Mouse (Mus musculus): ENCODE measurements at regions not wholly inside any gene's neighbourhood (a gene's known extent, or its start where the extent isn't known, plus 50 kb on each side); places are given as distances from the start of the nearest gene placed in this dataset.

GRCm38 (mm10) chr4:68536254-68536653, 417.9 kb downstream of the Brinp1 start:
- Histone ChIP-seq H3K27me3 (replicated peaks) (no peaks in the 10 kb centered on the region), H3K4me3 (replicated peaks) (no peak overlapping the region), H3K4me1 (replicated peaks) (no peaks in the 10 kb centered on the region), H3K36me3 (no peaks in the 10 kb centered on the region), H3K9me3 (no peaks in the 10 kb centered on the region), H3K27ac (no peak overlapping the region), H3K4me2 (replicated peaks) (no peak overlapping the region), H3K9ac (no peak overlapping the region)
- no peak for ATAC-seq
- 62% methylated on average over 3 of the region's 3 CpGs for WGBS

GRCm38 (mm10) chr4:68535815-68536214, 418.4 kb downstream of the Brinp1 start:
- no peak overlapping the region for H3K27ac ChIP-seq
- no peak overlapping the region for H3K4me2 ChIP-seq (replicated peaks)
- H3K27me3 ChIP-seq (replicated peaks): no peaks in the 10 kb centered on the region
- H3K4me3 ChIP-seq (replicated peaks): no peak overlapping the region
- ATAC-seq: no peak
- WGBS: 69% methylated on average over 1 of the region's 1 CpGs
- no peaks in the 10 kb centered on the region for H3K36me3 ChIP-seq
- H3K9me3 ChIP-seq: no peaks in the 10 kb centered on the region
- H3K4me1 ChIP-seq (replicated peaks): no peaks in the 10 kb centered on the region
- no peak overlapping the region for H3K9ac ChIP-seq

GRCm38 (mm10) chr4:68532056-68532455, 422.1 kb downstream of the Brinp1 start:
- H3K27me3 ChIP-seq (replicated peaks): no peaks in the 10 kb centered on the region
- H3K27ac ChIP-seq: no peak overlapping the region
- H3K4me2 ChIP-seq (replicated peaks): no peak overlapping the region
- H3K9ac ChIP-seq: no peak overlapping the region
- H3K4me1 ChIP-seq (replicated peaks): no peaks in the 10 kb centered on the region
- 49% methylated on average over 3 of the region's 3 CpGs for WGBS
- ATAC-seq: no peak
- no peaks in the 10 kb centered on the region for H3K36me3 ChIP-seq
- H3K9me3 ChIP-seq: no peaks in the 10 kb centered on the region
- H3K4me3 ChIP-seq (replicated peaks): no peak overlapping the region

GRCm38 (mm10) chr4:68487993-68488392, 466.2 kb downstream of the Brinp1 start:
- no peaks in the 10 kb centered on the region for H3K27me3 ChIP-seq (replicated peaks)
- no peak overlapping the region for H3K27ac ChIP-seq
- H3K4me2 ChIP-seq (replicated peaks): no peak overlapping the region
- no peak for ATAC-seq
- H3K4me1 ChIP-seq (replicated peaks): no peaks in the 10 kb centered on the region
- no peaks in the 10 kb centered on the region for H3K9me3 ChIP-seq
- H3K4me3 ChIP-seq (replicated peaks): no peak overlapping the region
- H3K36me3 ChIP-seq: no peaks in the 10 kb centered on the region
- no peak overlapping the region for H3K9ac ChIP-seq
- 90% methylated on average over 4 of the region's 4 CpGs for WGBS

- Histone ChIP-seq H3K9ac (no peak overlapping the region), H3K9me3 (no peaks in the 10 kb centered on the region), H3K27me3 (replicated peaks) (no peaks in the 10 kb centered on the region), H3K4me3 (replicated peaks) (no peak overlapping the region), H3K4me2 (replicated peaks) (no peak overlapping the region), H3K27ac (no peak overlapping the region), H3K36me3 (no peaks in the 10 kb centered on the region), H3K4me1 (replicated peaks) (no peaks in the 10 kb centered on the region)
- no peak for ATAC-seq
- 79% methylated on average over 1 of the region's 1 CpGs for WGBS
Observed at GRCm38 (mm10) chr4:68486876-68487275, 467.3 kb downstream of the Brinp1 start.

GRCm38 (mm10) chr4:68461783-68462182, 492.4 kb downstream of the Brinp1 start:
- H3K27me3 ChIP-seq (replicated peaks): no peaks in the 10 kb centered on the region
- H3K4me2 ChIP-seq (replicated peaks): no peak overlapping the region
- H3K9ac ChIP-seq: no peak overlapping the region
- no peaks in the 10 kb centered on the region for H3K4me1 ChIP-seq (replicated peaks)
- no peak overlapping the region for H3K27ac ChIP-seq
- H3K9me3 ChIP-seq: no peaks in the 10 kb centered on the region
- H3K4me3 ChIP-seq (replicated peaks): no peak overlapping the region
- no peaks in the 10 kb centered on the region for H3K36me3 ChIP-seq
- no peak for ATAC-seq

GRCm38 (mm10) chr4:68416046-68416445, 538.2 kb downstream of the Brinp1 start:
- no peak overlapping the region for H3K4me3 ChIP-seq (replicated peaks)
- no peaks in the 10 kb centered on the region for H3K36me3 ChIP-seq
- H3K4me2 ChIP-seq (replicated peaks): no peak overlapping the region
- H3K9me3 ChIP-seq: no peaks in the 10 kb centered on the region
- H3K9ac ChIP-seq: no peak overlapping the region
- H3K4me1 ChIP-seq (replicated peaks): no peaks in the 10 kb centered on the region
- H3K27me3 ChIP-seq (replicated peaks): no peaks in the 10 kb centered on the region
- no peak for ATAC-seq
- no peak overlapping the region for H3K27ac ChIP-seq

- Histone ChIP-seq H3K27me3 (replicated peaks) (no peaks in the 10 kb centered on the region), H3K4me2 (replicated peaks) (no peak overlapping the region), H3K36me3 (no peaks in the 10 kb centered on the region), H3K4me1 (replicated peaks) (no peaks in the 10 kb centered on the region), H3K9ac (no peak overlapping the region), H3K4me3 (replicated peaks) (no peak overlapping the region), H3K9me3 (no peaks in the 10 kb centered on the region), H3K27ac (no peak overlapping the region)
- no peak for ATAC-seq
- 56% methylated on average over 2 of the region's 2 CpGs for WGBS
Observed at GRCm38 (mm10) chr4:68410785-68411184, 543.4 kb downstream of the Brinp1 start.

GRCm38 (mm10) chr4:68404364-68404763, 549.8 kb downstream of the Brinp1 start:
- WGBS: 60% methylated on average over 3 of the region's 3 CpGs

GRCm38 (mm10) chr4:68387097-68387496, 567.1 kb downstream of the Brinp1 start:
- no peak overlapping the region for H3K27ac ChIP-seq
- H3K4me1 ChIP-seq (replicated peaks): no peaks in the 10 kb centered on the region
- no peaks in the 10 kb centered on the region for H3K9me3 ChIP-seq
- WGBS: 91% methylated on average over 7 of the region's 7 CpGs
- no peaks in the 10 kb centered on the region for H3K27me3 ChIP-seq (replicated peaks)
- H3K36me3 ChIP-seq: no peaks in the 10 kb centered on the region
- no peak for ATAC-seq
- H3K4me3 ChIP-seq (replicated peaks): no peak overlapping the region
- H3K9ac ChIP-seq: no peak overlapping the region
- no peak overlapping the region for H3K4me2 ChIP-seq (replicated peaks)

More at GRCm38 (mm10) chr4:68404364-68404763, 549.8 kb downstream of the Brinp1 start:
- Histone ChIP-seq H3K4me3 (replicated peaks) (no peak overlapping the region), H3K27ac (no peak overlapping the region), H3K36me3 (no peaks in the 10 kb centered on the region), H3K27me3 (replicated peaks) (no peaks in the 10 kb centered on the region), H3K4me1 (replicated peaks) (no peaks in the 10 kb centered on the region), H3K9me3 (no peaks in the 10 kb centered on the region), H3K4me2 (replicated peaks) (no peak overlapping the region), H3K9ac (no peak overlapping the region)
- no peak for ATAC-seq

GRCm38 (mm10) chr4:68382007-68382406, 572.2 kb downstream of the Brinp1 start:
- Histone ChIP-seq H3K27ac (no peak overlapping the region), H3K9me3 (no peaks in the 10 kb centered on the region), H3K4me2 (replicated peaks) (no peak overlapping the region), H3K36me3 (no peaks in the 10 kb centered on the region), H3K4me1 (replicated peaks) (no peaks in the 10 kb centered on the region), H3K9ac (no peak overlapping the region), H3K4me3 (replicated peaks) (no peak overlapping the region), H3K27me3 (replicated peaks) (no peaks in the 10 kb centered on the region)
- 87% methylated on average over 1 of the region's 1 CpGs for WGBS
- ATAC-seq: no peak

- 82% methylated on average over 2 of the region's 2 CpGs for WGBS
Observed at GRCm38 (mm10) chr4:68367983-68368382, 586.2 kb downstream of the Brinp1 start.

GRCm38 (mm10) chr4:68319575-68319974, 634.6 kb downstream of the Brinp1 start:
- Histone ChIP-seq H3K27ac (no peak overlapping the region), H3K9me3 (no peaks in the 10 kb centered on the region), H3K4me2 (replicated peaks) (no peak overlapping the region), H3K4me3 (replicated peaks) (no peak overlapping the region), H3K4me1 (replicated peaks) (no peaks in the 10 kb centered on the region), H3K27me3 (replicated peaks) (no peaks in the 10 kb centered on the region), H3K36me3 (no peaks in the 10 kb centered on the region), H3K9ac (no peak overlapping the region)
- WGBS: 41% methylated on average over 3 of the region's 3 CpGs
- no peak for ATAC-seq

More at GRCm38 (mm10) chr4:68367983-68368382, 586.2 kb downstream of the Brinp1 start:
- no peak for ATAC-seq
- Histone ChIP-seq H3K4me2 (replicated peaks) (no peak overlapping the region), H3K4me1 (replicated peaks) (no peaks in the 10 kb centered on the region), H3K27me3 (replicated peaks) (no peaks in the 10 kb centered on the region), H3K27ac (no peak overlapping the region), H3K4me3 (replicated peaks) (no peak overlapping the region), H3K36me3 (no peaks in the 10 kb centered on the region), H3K9ac (no peak overlapping the region), H3K9me3 (no peaks in the 10 kb centered on the region)

- no peak overlapping the region for H3K4me2 ChIP-seq (replicated peaks)
- WGBS: 93% methylated on average over 4 of the region's 4 CpGs
- no peak overlapping the region for H3K4me3 ChIP-seq (replicated peaks)
- H3K4me1 ChIP-seq (replicated peaks): no peaks in the 10 kb centered on the region
- ATAC-seq: no peak
- H3K27me3 ChIP-seq (replicated peaks): no peaks in the 10 kb centered on the region
- no peaks in the 10 kb centered on the region for H3K9me3 ChIP-seq
- no peaks in the 10 kb centered on the region for H3K36me3 ChIP-seq
- no peak overlapping the region for H3K27ac ChIP-seq
- H3K9ac ChIP-seq: no peak overlapping the region
Observed at GRCm38 (mm10) chr4:68312751-68313150, 641.4 kb downstream of the Brinp1 start.
